Mouse (Mus musculus) ovary, postnatal 36 days (tissue): Measurements from ENCODE around the gene Megf11.
"Not testable (repeated sequence)": the region's sequence is repeated elsewhere in the genome, so short reads cannot be mapped to it uniquely, and the experiment has no call there.

Experiments
- DNase-seq: peaks from one replicate; pipeline ENCODE4 v3.0.0; 2022; ENCODE audit warnings: low spot score, mixed read lengths

Megf11 gene

DNA sequence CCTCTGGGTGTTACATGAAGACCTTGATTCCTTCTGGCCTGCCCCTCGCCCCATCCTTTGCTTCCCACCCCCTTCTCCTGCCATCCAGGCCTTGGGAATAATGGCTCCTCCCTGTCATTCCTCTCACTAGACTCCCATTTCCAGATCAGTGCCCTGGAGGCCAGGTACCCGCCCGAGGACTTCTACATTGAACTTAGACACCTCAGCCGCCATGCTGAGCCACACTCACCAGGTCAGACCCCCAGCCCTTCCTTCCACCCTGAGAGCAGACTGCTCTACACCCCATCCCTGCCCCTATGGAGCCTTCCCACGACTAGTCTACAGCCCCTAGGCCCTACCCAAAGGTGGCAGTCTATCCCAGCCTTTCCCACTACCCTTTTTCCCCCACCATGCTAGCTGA is 312.3 kb downstream of the Megf11 start:
- DNase-seq, result no peak

GRCm38 (mm10) chr9:64698586-64698985 is 313.2 kb downstream of the Megf11 start:
- no peak for DNase-seq

DNA sequence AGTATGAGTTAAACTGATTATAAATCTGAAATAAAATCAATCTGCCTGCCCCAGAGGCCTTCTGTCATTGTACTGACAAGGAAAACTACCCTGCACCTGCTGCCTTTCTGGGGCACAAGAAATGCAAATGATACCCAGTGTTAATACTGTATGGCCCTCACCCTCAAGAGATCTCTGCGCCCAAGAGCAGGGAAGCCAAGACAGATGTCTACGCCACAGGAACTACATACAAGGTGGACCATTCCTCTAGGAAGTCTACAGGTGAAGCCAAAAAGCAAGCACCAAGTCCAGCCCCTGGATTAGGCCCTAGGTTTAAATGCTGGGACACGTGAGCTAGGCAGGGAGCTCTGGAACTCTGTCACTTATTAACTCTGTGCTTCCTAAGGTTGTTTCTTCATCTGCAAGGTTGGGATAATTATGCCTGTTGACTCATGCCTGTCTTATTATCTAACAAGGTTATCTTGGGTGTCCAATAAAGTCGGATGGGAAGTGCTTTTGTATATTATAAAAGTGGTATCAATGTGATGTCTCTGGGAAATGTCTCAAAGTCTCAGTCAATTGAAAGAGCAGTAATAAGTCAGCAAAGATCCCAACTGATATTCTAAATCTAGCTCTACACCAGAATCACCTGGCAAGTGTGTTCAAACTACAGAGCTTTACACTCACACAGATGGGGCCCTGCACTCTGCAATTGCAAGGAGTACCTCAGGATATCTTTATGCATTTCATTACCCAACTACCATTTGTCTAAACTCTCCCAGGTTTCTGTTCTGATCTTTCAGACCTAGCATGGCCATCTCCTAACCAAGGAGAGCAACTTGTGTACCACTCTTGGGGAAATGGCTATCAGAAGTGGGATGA is 315.3 kb downstream of the Megf11 start:
- no peak for DNase-seq

GRCm38 (mm10) chr9:64701651-64702050 is 316.2 kb downstream of the Megf11 start:
- no peak for DNase-seq

DNA sequence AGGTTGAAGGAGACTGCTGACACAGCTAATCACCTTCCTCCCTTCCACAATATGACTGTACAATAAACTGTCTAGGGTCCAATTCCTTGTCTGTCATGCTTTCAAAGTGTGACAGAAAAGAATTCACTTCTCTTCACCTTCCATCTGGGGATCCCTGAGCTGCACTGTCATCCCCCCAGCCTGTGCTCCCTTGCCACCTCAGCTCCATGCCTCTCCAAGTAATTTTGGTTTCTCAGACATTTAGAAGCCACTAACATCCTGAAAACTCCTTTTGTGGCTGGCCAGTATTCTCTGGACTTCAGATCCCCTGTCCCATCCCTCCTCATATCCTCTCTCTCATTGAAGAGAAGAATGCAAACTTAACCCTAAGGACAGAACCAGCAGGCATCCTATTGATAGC is 317.0 kb downstream of the Megf11 start:
- DNase-seq, result no peak

- DNase-seq, result no peak
Measured at GRCm38 (mm10) chr9:64702937-64703336, 317.5 kb downstream of the Megf11 start.

GRCm38 (mm10) chr9:64703420-64703965 is 318.1 kb downstream of the Megf11 start:
- DNase-seq, result no peak

DNA sequence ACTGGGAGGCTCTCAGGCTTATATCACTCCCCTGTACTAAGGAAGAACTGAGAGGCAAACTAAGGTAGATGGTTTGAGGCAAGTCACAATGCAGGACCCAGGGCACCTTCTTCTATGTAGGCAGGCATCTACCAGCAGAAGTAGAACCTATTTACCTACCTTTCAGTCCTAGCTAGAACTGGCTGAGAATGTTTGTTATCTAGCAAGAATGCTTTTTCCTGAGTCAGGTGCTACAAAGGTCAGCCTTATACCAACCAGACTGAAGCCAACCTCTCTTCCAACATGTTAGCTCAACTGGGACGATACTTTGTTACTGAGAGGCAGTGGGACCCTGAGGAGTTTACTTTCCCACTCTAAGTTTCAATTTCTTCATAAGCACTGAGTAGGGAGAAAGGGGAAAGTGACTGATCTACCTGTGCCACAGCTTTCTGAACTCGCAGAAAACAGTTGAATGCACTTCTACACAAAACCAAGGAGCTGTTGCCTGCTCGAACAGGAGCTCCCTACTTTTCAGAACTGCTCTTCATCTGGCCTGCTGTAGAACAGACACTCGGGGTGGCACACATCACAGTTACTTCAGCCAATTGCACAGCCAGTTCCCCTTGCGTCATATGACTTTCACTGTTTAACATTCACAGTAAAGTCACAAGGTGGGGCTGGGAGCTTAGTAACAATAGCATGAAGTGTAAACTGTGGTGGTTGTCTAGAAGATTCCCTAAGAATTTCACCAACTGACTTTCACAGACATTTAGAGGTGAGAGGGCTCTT is 318.8 kb downstream of the Megf11 start:
- DNase-seq, result no peak

- DNase-seq, result not testable (repeated sequence)
Measured at GRCm38 (mm10) chr9:64710291-64710690, 324.9 kb downstream of the Megf11 start.

DNA sequence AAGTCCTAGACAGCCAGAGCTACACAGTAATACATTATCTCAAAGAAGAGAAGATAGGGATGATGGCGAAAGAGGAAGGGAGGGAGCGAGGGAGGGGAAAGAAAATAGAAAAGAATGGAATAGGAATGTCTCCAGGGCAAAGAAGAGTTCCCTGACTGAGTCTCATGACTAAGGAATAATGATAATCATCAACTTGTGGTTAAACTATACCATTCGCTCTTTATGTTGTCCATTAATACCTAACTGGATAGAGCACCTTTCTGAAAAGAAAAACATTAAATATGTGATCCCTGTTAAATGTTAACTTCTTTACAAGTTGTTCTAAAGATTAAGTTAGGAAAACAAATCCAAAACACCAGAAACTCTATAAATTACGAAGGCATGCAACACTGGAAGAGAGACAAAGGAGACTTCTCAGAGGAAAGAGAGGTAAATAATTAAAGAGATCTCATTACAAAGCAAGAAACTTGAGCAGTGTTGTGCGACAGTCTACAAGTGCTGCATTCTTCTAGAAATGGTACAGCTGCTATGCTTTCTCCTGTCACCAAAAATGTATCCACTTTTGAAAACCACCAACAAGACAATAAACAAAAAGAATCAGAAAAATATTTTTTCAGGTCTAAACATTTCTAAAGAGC is 334.2 kb downstream of the Megf11 start:
- no peak for DNase-seq

GRCm38 (mm10) chr9:64726454-64726853 is 341.0 kb downstream of the Megf11 start:
- no peak for DNase-seq

GRCm38 (mm10) chr9:64731029-64731560 is 345.7 kb downstream of the Megf11 start:
- no peak for DNase-seq

GRCm38 (mm10) chr9:64734166-64734565 is 348.7 kb downstream of the Megf11 start:
- no peak for DNase-seq

DNA sequence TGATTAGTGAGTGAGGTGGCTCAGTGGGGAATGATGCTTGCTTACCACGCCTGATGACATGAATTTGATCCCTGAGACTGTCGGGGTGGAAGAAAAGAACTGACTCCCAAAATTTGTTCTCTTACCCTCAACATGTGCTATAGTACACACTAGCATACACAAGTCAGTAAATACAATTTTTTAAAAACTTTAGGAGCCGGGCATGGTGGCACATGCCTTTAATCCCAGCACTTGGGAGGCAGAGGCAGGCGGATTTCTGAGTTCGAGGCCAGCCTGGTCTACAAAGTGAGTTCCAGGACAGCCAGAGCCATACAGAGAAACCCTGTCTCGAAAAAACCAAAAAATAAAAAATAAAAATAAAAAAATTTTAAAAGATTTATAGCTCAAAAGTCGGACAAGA is 349.6 kb downstream of the Megf11 start:
- not testable (repeated sequence) for DNase-seq

GRCm38 (mm10) chr9:64736076-64736638 is 350.7 kb downstream of the Megf11 start:
- DNase-seq, result no peak

GRCm38 (mm10) chr9:64736639-64737405 is 351.4 kb downstream of the Megf11 start:
- peak; percentile 36 for DNase-seq

DNA sequence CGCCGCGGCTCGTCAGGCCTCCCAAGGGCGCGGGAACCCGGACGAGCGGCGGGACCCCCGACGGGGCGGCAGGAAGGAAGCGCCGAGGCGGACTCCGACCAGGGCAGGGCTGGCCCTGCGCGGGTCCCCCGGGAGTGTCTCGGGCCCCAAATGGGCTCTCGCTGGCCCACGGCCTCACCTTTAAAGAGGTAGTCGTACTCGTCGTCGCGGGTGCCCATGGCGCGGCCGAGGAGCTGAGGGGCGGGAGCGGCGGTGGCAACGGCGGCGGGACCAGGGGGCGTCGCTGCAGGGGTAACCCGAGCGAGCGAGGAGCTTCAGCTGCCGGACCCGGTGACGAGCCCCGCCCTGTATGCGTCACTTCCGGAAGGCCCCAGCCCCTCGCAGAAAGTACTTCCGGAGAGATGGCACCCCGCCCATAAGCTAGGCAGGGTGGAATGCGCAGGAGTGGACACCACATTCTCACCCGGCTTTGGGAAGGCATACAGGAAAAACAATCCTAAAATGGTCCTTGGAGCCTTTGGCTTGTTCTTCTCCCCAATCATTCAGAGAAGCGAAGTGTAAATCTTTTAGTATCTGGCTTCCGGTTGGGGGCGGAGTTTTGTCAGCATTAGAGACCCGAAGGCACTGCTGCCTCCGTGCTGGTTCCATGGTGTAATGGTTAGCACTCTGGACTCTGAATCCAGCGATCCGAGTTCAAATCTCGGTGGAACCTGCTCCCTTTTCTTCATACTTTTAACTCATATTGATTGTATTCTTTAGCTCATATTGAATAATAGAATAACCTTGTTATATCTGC is 352.2 kb downstream of the Megf11 start, which contains the start of gene Rab11a:
Gene Rab11a, minus strand, starts transcription at position 353 of the 796 bp plus-strand sequence.
- DNase-seq, result peak; percentile 94

DNA sequence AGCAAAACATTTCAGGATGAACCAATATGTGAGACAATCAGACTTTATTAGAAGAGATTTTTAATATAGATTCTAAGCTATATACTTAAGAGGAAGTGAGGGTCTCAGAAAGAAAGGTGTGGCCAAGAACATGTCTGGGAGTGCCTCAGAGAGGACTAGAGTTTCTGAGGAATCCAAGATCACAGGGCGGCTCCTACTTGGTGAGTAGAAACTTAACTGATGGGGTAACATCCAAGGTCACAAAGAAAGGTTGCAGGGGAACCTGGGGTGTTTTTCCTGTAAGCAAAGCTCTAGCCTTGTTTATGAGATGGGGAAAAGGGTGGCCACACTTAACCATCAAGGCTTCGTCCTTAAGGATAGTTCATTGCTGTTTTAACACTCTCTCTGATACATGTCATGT is 353.6 kb downstream of the Megf11 start:
- no peak for DNase-seq

- DNase-seq, result no peak
Measured at GRCm38 (mm10) chr9:64742453-64742852, 357.0 kb downstream of the Megf11 start.

DNA sequence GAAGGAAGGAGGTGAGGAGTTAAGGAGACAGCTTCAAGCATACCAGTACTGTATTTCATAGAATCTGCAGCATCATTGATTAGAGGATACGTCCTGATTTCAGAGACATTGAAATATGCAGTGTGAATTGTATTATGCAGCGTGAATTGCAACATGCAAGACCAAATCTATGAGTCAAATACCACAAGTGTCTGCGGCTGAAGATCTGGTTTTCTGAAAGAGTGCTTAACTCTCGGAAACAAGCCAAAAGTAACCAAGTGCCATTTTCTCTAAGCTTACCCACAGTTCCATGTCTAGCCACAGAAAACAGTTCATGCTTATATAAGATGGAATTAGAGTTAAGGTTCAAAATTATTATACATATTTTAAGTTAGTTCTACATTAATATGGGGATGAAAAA is 362.3 kb downstream of the Megf11 start:
- DNase-seq, result no peak
